Mouse (Mus musculus) frontal cortex, postnatal 25 days (tissue): ENCODE data around the gene Olfr623.

Source experiments
- DNase-seq, 2 experiments: peaks; one replicate each; pipeline ENCODE4 v3.0.0; 2022; ENCODE audit warnings: low spot score in 2 of 2

Gene Olfr623

GRCm38 (mm10) chr7:103663598-103663997 lies at the start of gene Olfr623:
Gene Olfr623, minus strand, starts transcription at chr7:103663698.
- no peak for DNase-seq

GRCm38 (mm10) chr7:103712024-103712423 lies 48.5 kb upstream of the Olfr623 start:
- no peak for DNase-seq

DNA sequence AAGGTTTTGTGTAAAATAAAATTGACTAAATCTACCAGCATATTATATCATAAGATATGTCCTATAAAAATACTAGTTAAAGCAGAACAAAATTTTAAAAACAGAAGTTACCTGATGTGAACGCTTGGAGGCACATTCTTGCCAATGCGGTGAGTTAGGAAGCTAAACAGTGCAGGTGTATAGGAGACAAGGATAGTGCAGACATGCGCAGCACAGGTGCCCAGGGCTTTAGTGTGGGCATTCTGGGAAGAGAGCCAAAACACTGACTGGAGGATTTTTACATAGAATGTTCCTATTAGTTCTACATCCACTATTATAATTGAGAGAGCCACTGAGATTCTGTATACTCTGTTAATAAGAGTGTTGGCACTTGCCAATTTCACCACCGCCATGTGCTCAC lies 36.0 kb upstream of the Olfr623 start:
- no peak for DNase-seq

DNA sequence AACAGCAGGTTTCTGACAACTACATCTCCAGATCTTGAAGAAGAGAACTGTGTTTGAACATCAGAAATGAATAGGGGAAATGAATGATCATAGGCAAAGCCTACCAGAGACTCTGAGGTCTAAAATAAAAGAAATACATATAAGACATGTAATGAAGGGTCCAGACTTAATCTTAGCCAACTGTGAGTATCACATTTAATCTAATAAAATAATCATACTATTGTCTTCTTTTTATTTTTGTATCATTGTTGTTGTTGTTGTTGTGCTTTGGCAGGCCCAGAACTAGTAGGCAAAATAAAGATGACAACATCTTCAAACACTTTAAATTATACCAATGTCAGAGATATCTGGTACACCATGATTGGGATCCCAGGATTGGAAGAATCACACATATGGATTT lies 18.9 kb upstream of the Olfr623 start, which contains the start of gene Olfr625-ps1:
Gene Olfr625-ps1 (plus strand): TSS at position 301 of the 400 bp plus-strand sequence.
- no peak for DNase-seq

- no peak for DNase-seq
These were observed 7.6 kb upstream of the Olfr623 start, which contains the start of gene Olfr624 for GRCm38 (mm10) chr7:103671091-103671490. Gene Olfr624, minus strand, starts transcription at chr7:103671191.

DNA sequence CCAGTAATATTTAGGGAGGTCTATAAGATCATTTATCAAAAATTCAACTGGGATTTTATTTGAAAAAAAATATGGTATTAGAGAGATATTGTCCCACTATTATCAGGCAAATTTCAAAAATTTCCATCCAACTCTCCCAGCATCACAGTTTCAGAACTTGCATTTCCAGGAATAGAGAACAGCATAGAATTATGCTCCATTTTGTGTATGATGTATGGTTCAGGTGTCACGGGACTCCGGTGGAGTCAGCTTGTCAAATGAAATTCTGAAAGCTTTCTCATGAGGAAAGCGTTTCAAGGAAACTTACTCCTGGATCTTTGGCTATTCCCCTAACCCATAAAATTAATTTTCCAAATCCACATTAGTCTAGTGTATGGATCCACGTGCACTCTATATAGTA lies 19.4 kb downstream of the Olfr623 start:
- DNase-seq: no peak

DNA sequence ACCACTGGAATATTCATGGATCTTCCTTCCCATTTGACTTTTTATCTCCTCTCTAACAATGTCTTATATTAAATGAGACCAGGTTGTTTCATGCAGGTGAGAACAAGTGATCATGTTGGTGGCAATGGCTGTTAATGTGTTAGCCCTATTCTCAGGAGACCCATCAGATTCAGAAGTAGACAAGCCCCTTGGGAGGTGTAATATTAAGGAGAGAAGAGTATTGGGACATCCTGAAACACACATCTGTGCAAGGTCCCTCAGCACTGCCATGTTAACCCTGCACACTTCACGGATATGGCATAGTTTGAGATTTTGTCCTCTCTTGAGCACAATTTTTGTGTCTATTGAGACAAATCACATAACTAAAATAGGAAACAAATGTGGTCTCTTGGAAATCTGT lies 20.9 kb downstream of the Olfr623 start, which contains the start of gene Olfr622:
Gene Olfr622 (minus strand): TSS at position 101 of the 400 bp plus-strand sequence.
- DNase-seq: no peak

DNA sequence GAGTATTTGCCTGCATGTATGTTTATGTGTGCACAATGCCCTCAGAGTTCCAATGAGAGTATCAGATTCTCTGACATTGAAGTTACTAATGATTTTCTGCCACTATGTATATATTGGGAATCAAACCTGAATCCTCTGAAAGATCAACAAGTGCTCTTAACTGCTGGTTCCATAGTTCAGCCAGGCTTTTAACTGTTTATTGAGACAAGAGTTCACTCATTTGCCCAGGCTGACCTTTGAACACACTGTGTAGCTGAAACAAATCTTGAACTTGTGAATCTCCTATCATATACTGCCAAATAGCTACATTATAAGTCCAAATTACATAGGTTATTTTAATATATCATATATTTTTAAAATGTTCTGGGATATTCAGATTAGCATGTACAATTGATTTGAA lies 26.7 kb downstream of the Olfr623 start:
- DNase-seq: no peak

- no peak for DNase-seq
These were observed 51.1 kb downstream of the Olfr623 start, which contains the start of gene Olfr620 for GRCm38 (mm10) chr7:103612434-103612833. Gene Olfr620, minus strand, starts transcription at chr7:103612534.
